Mouse (Mus musculus): ENCODE results near the gene Sipa1l1. TPM values are rescaled to one million over a fixed set of nuclear protein-coding genes. Genes with fewer than 3 reads are reported as not detected.

The Sipa1l1 gene
- polyA plus RNA-seq, 1 experiment from 2014 or later: 48.5 TPM

- no peaks in the 10 kb centered on the region; the same call in 1 of the 2 replicates for H3K36me3 ChIP-seq (ENCODE audit: control insufficient read depth, insufficient read depth, low read length)
- DNase-seq (ENCODE audit: low spot score) (no peak), ATAC-seq (replicated peaks; ENCODE audit: low FRiP score) (no peak)
- H3K9ac ChIP-seq (ENCODE audit: low read length): no peak overlapping the region
- H3K4me1 ChIP-seq (replicated peaks; ENCODE audit: control insufficient read depth, insufficient read depth, low read length): no peaks in the 10 kb centered on the region
- no peak overlapping the region for H3K4me3 ChIP-seq (ENCODE audit: low read depth, low read length)
- H3K4me2 ChIP-seq (ENCODE audit: low read depth, low read length, severe bottlenecking): no peak overlapping the region
- no peak overlapping the region for H3K27ac ChIP-seq (ENCODE audit: low read depth, low read length)
- H3K27me3 ChIP-seq (ENCODE audit: control insufficient read depth, insufficient read depth, low read length): no peaks in the 10 kb centered on the region
- WGBS: 96% methylated on average over 8 of the region's 8 CpGs
- no peaks in the 10 kb centered on the region for H3K9me3 ChIP-seq (ENCODE audit: control insufficient read depth, low read length)
Observed at GRCm38 (mm10) chr12:82446609-82447024, 277.5 kb downstream of the Sipa1l1 start.

DNA sequence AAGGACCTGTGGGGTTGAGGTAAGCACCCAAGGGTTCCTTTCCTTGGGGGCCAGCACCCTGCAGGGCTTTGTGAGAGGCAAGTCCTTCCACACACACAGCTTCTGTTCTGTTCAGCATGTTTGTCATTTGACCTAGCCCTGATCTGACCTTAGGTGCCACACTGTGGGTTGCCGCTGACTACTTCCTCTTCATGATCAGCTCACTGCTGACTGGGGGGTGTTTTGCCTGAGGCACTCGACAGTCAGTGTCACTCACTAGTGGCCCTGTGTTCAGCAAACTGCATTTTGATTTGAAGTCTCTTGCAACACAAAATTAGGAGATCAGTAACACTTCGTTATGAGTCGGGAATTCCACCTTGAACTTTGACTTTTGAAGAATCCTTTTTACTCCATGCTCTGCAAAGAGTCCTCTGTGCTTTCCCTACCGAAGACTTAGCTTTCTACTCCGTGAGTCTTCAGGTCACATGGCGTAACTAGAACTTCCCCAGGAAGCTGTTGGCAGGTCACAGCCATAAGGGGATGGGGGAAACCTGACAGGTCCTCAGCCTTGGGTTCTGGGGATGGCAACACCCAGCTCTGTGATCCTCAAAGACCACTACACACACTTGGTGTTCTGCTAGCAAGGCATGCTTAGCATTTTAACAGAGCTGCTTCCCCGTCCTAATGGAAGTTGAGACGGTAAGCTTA is 279.2 kb downstream of the Sipa1l1 start:
- ATAC-seq (replicated peaks; ENCODE audit: low FRiP score): no peak
- no peak overlapping the region for H3K27ac ChIP-seq (ENCODE audit: low read depth, low read length)
- 79% methylated on average over 9 of the region's 9 CpGs for WGBS
- no peaks in the 10 kb centered on the region; the same call in 1 of the 2 replicates for H3K36me3 ChIP-seq (ENCODE audit: control insufficient read depth, insufficient read depth, low read length)
- no peak overlapping the region for H3K4me3 ChIP-seq (ENCODE audit: low read depth, low read length)
- H3K27me3 ChIP-seq (ENCODE audit: control insufficient read depth, insufficient read depth, low read length): no peaks in the 10 kb centered on the region
- no peaks in the 10 kb centered on the region for H3K4me1 ChIP-seq (replicated peaks; ENCODE audit: control insufficient read depth, insufficient read depth, low read length)
- no peak for DNase-seq (ENCODE audit: low spot score)
- H3K9ac ChIP-seq (ENCODE audit: low read length): no peak overlapping the region
- H3K9me3 ChIP-seq (ENCODE audit: control insufficient read depth, low read length): no peaks in the 10 kb centered on the region
- H3K4me2 ChIP-seq (ENCODE audit: low read depth, low read length, severe bottlenecking): no peak overlapping the region

- no peak for ATAC-seq (replicated peaks; ENCODE audit: low FRiP score)
- no peaks in the 10 kb centered on the region for H3K9me3 ChIP-seq (ENCODE audit: control insufficient read depth, low read length)
Observed at GRCm38 (mm10) chr12:82452428-82452827, 283.3 kb downstream of the Sipa1l1 start.

GRCm38 (mm10) chr12:82454415-82454814 is 285.3 kb downstream of the Sipa1l1 start:
- no peaks in the 10 kb centered on the region for H3K9me3 ChIP-seq (ENCODE audit: control insufficient read depth, low read length)
- no peak for ATAC-seq (replicated peaks; ENCODE audit: low FRiP score)
- WGBS: 77% methylated on average over 6 of the region's 6 CpGs
- no peak overlapping the region for H3K4me3 ChIP-seq (ENCODE audit: low read depth, low read length)
- H3K4me2 ChIP-seq (ENCODE audit: low read depth, low read length, severe bottlenecking): no peak overlapping the region
- H3K27ac ChIP-seq (ENCODE audit: low read depth, low read length): no peak overlapping the region
- no peak for DNase-seq (ENCODE audit: low spot score)
- H3K9ac ChIP-seq (ENCODE audit: low read length): no peak overlapping the region
- no peaks in the 10 kb centered on the region for H3K4me1 ChIP-seq (replicated peaks; ENCODE audit: control insufficient read depth, insufficient read depth, low read length)
- no peaks in the 10 kb centered on the region for H3K36me3 ChIP-seq (ENCODE audit: control insufficient read depth, insufficient read depth, low read length)
- H3K27me3 ChIP-seq (ENCODE audit: control insufficient read depth, insufficient read depth, low read length): no peaks in the 10 kb centered on the region

More at GRCm38 (mm10) chr12:82452428-82452827, 283.3 kb downstream of the Sipa1l1 start:
- no peaks in the 10 kb centered on the region for H3K27me3 ChIP-seq (ENCODE audit: control insufficient read depth, insufficient read depth, low read length)
- H3K27ac ChIP-seq (ENCODE audit: low read depth, low read length): no peak overlapping the region
- H3K4me2 ChIP-seq (ENCODE audit: low read depth, low read length, severe bottlenecking): no peak overlapping the region
- H3K36me3 ChIP-seq (ENCODE audit: control insufficient read depth, insufficient read depth, low read length): no peaks in the 10 kb centered on the region; the same call in 1 of the 2 replicates
- WGBS: 86% methylated on average over 2 of the region's 2 CpGs
- no peak overlapping the region for H3K9ac ChIP-seq (ENCODE audit: low read length)
- DNase-seq (ENCODE audit: low spot score): no peak
- H3K4me1 ChIP-seq (replicated peaks; ENCODE audit: control insufficient read depth, insufficient read depth, low read length): no peaks in the 10 kb centered on the region
- H3K4me3 ChIP-seq (ENCODE audit: low read depth, low read length): no peak overlapping the region

GRCm38 (mm10) chr12:82455700-82456413 is 286.7 kb downstream of the Sipa1l1 start:
- no peak overlapping the region for H3K9ac ChIP-seq (ENCODE audit: low read length)
- 85% methylated on average over 10 of the region's 10 CpGs for WGBS
- DNase-seq (ENCODE audit: low spot score) (no peak), ATAC-seq (replicated peaks; ENCODE audit: low FRiP score) (no peak)
- no peaks in the 10 kb centered on the region for H3K36me3 ChIP-seq (ENCODE audit: control insufficient read depth, insufficient read depth, low read length)
- H3K9me3 ChIP-seq (ENCODE audit: control insufficient read depth, low read length): no peaks in the 10 kb centered on the region
- no peak overlapping the region for H3K27ac ChIP-seq (ENCODE audit: low read depth, low read length)
- H3K4me2 ChIP-seq (ENCODE audit: low read depth, low read length, severe bottlenecking): no peak overlapping the region
- no peaks in the 10 kb centered on the region for H3K27me3 ChIP-seq (ENCODE audit: control insufficient read depth, insufficient read depth, low read length)
- H3K4me1 ChIP-seq (replicated peaks; ENCODE audit: control insufficient read depth, insufficient read depth, low read length): no peaks in the 10 kb centered on the region
- no peak overlapping the region for H3K4me3 ChIP-seq (ENCODE audit: low read depth, low read length)

DNA sequence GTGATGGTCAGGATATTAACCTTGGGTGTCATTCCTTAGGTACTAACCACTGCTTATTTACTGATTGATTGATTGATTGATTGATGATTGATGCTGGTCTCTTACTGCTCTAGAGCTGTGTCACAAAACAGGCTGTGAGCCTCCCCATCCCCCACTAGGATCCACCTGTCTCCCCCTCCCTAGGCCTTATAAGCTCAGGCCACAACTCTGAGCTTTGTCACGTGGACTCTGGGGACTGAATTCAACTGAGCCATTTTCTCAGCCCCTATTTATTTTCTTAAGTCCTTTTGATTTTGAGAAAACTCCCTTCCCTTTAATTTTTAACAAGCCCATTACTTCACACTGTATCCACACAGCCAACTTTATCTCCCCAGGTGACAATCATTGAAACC is 287.3 kb downstream of the Sipa1l1 start:
- H3K27ac ChIP-seq (ENCODE audit: low read depth, low read length): no peak overlapping the region
- H3K4me1 ChIP-seq (replicated peaks; ENCODE audit: control insufficient read depth, insufficient read depth, low read length): no peaks in the 10 kb centered on the region
- no peak overlapping the region for H3K4me3 ChIP-seq (ENCODE audit: low read depth, low read length)
- H3K36me3 ChIP-seq (ENCODE audit: control insufficient read depth, insufficient read depth, low read length): no peaks in the 10 kb centered on the region
- no peak for DNase-seq (ENCODE audit: low spot score)
- no peaks in the 10 kb centered on the region for H3K9me3 ChIP-seq (ENCODE audit: control insufficient read depth, low read length)
- ATAC-seq (replicated peaks; ENCODE audit: low FRiP score): no peak
- no peak overlapping the region for H3K9ac ChIP-seq (ENCODE audit: low read length)
- H3K4me2 ChIP-seq (ENCODE audit: low read depth, low read length, severe bottlenecking): no peak overlapping the region
- no peaks in the 10 kb centered on the region for H3K27me3 ChIP-seq (ENCODE audit: control insufficient read depth, insufficient read depth, low read length)
- 72% methylated on average over 1 of the region's 1 CpGs for WGBS

DNA sequence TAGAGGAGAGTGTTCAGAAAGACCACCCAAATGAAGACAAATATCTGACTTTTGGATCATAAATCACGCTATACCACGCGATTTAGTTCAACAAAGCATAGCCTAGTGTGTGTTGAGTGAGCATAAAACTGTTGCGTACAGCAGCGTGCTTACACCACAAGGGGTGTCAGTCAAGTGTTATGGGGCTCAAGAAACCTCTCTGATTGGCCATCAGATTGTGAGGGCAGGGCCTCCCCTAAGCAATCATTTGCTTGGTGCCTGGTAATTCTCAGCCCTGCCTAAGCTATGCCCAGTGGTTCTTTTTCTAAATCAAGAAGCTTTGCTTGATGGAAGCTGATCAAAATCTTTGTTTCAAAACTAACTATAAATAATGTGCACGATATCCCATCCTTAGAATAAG is 288.5 kb downstream of the Sipa1l1 start:
- WGBS: 87% methylated on average over 6 of the region's 6 CpGs
- H3K27ac ChIP-seq (ENCODE audit: low read depth, low read length): no peak overlapping the region
- DNase-seq (ENCODE audit: low spot score): no peak
- no peaks in the 10 kb centered on the region for H3K36me3 ChIP-seq (ENCODE audit: control insufficient read depth, insufficient read depth, low read length)
- no peaks in the 10 kb centered on the region for H3K4me1 ChIP-seq (replicated peaks; ENCODE audit: control insufficient read depth, insufficient read depth, low read length)
- no peak overlapping the region for H3K4me2 ChIP-seq (ENCODE audit: low read depth, low read length, severe bottlenecking)
- no peak overlapping the region for H3K4me3 ChIP-seq (ENCODE audit: low read depth, low read length)
- H3K9me3 ChIP-seq (ENCODE audit: control insufficient read depth, low read length): no peaks in the 10 kb centered on the region
- no peak for ATAC-seq (replicated peaks; ENCODE audit: low FRiP score)
- H3K9ac ChIP-seq (ENCODE audit: low read length): no peak overlapping the region
- no peaks in the 10 kb centered on the region for H3K27me3 ChIP-seq (ENCODE audit: control insufficient read depth, insufficient read depth, low read length)

GRCm38 (mm10) chr12:82458017-82458416 is 288.9 kb downstream of the Sipa1l1 start:
- 90% methylated on average over 8 of the region's 8 CpGs for WGBS
- H3K4me3 ChIP-seq (ENCODE audit: low read depth, low read length): no peak overlapping the region
- no peaks in the 10 kb centered on the region for H3K27me3 ChIP-seq (ENCODE audit: control insufficient read depth, insufficient read depth, low read length)
- H3K4me2 ChIP-seq (ENCODE audit: low read depth, low read length, severe bottlenecking): no peak overlapping the region
- no peak for ATAC-seq (replicated peaks; ENCODE audit: low FRiP score)
- no peaks in the 10 kb centered on the region for H3K9me3 ChIP-seq (ENCODE audit: control insufficient read depth, low read length)
- no peak for DNase-seq (ENCODE audit: low spot score)
- H3K9ac ChIP-seq (ENCODE audit: low read length): no peak overlapping the region
- H3K27ac ChIP-seq (ENCODE audit: low read depth, low read length): no peak overlapping the region
- no peaks in the 10 kb centered on the region for H3K4me1 ChIP-seq (replicated peaks; ENCODE audit: control insufficient read depth, insufficient read depth, low read length)
- no peaks in the 10 kb centered on the region for H3K36me3 ChIP-seq (ENCODE audit: control insufficient read depth, insufficient read depth, low read length)

Measured in forebrain, embryonic 11.5 days (tissue).